Comparison of ENCODE assay signal across 25 mouse cellular contexts in genomic region chr14:117346372-117346885, GRCm38 (mm10).
"Had no signal": no experiment of that assay in that cellular context is flagged by ENCODE, and none has a peak within 500 bp of the region (broad histone marks: within the 10 kb centered on the region; RNA-seq: fewer than 3 reads in every experiment).

No protein-coding gene starts in this region.

- H3K9ac ChIP-seq: kidney, embryonic 15.5 days; limb, embryonic 13.5 days; liver, embryonic 12.5 days; liver, embryonic 15.5 days; lung, embryonic 15.5 days; midbrain, embryonic 13.5 days; neural tube, embryonic 15.5 days had no signal

- H3K4me1 ChIP-seq: liver, embryonic 12.5 days; liver, embryonic 15.5 days; lung, embryonic 15.5 days; megakaryocyte, embryonic 14.5 days had no signal

- H3K27me3 ChIP-seq: kidney, embryonic 15.5 days; liver, embryonic 12.5 days; liver, embryonic 15.5 days; lung, embryonic 15.5 days; megakaryocyte, embryonic 14.5 days; midbrain, embryonic 13.5 days; neural tube, embryonic 15.5 days had no signal

- H3K36me3 ChIP-seq: kidney, embryonic 15.5 days; limb, embryonic 13.5 days; liver, embryonic 12.5 days; liver, embryonic 15.5 days; lung, embryonic 15.5 days; midbrain, embryonic 13.5 days; neural tube, embryonic 15.5 days had no signal

- DNase-seq: kidney, adult 2 months; kidney, postnatal 10 days; kidney, postnatal 4 days; liver; lung, adult 18-20 months; lung, postnatal 10 days; lung, postnatal 36 days; right cerebral cortex, adult 18-20 months; right cerebral cortex, postnatal 14 days; right cerebral cortex, postnatal 4 days; spleen, adult 18-20 months; thymus, adult 18-20 months; thymus, postnatal 36 days had no signal

- H3K9me3 ChIP-seq: kidney, embryonic 15.5 days; limb, embryonic 10.5 days; limb, embryonic 13.5 days; liver, embryonic 12.5 days; liver, embryonic 15.5 days; lung, embryonic 15.5 days; midbrain, embryonic 10.5 days; midbrain, embryonic 13.5 days; neural tube, embryonic 15.5 days had no signal

- H3K4me3 ChIP-seq: kidney, embryonic 15.5 days; limb, embryonic 10.5 days; limb, embryonic 13.5 days; liver, embryonic 12.5 days; liver, embryonic 15.5 days; lung, embryonic 15.5 days; midbrain, embryonic 10.5 days; midbrain, embryonic 13.5 days; myocyte; neural tube, embryonic 15.5 days had no signal

- ATAC-seq: liver, embryonic 12.5 days; midbrain, embryonic 13.5 days; midbrain, embryonic 16.5 days had no signal

- H3K27ac ChIP-seq: kidney, embryonic 15.5 days; limb, embryonic 10.5 days; limb, embryonic 13.5 days; liver, embryonic 12.5 days; liver, embryonic 15.5 days; lung, embryonic 15.5 days; midbrain, embryonic 10.5 days; midbrain, embryonic 13.5 days; neural tube, embryonic 15.5 days had no signal

- H3K4me2 ChIP-seq: kidney, embryonic 15.5 days; limb, embryonic 13.5 days; liver, embryonic 12.5 days; liver, embryonic 15.5 days; lung, embryonic 15.5 days; midbrain, embryonic 13.5 days; neural tube, embryonic 15.5 days had no signal
